Mouse (Mus musculus) stomach, adult 2 months (tissue): Measurements from ENCODE around the gene Gm10228. TPM values are rescaled to one million over a fixed set of nuclear protein-coding genes. Genes with fewer than 3 reads are reported as not detected.

Experiments
- polyA plus RNA-seq: library from polyadenylated mRNA; depleted of rRNA; stranded (reverse); fragments of >200 nt; gene quantifications from 2 replicates; pipeline ENCODE4 v1.2.3, GENCODE M21; 2012; rRNA removed

Gm10228 gene
- polyA plus RNA-seq: not detected in 2 replicates

GRCm38 (mm10) chr16:89041372-89041771, at the start of gene Gm10228:
Gene Gm10228, minus strand, starts transcription at chr16:89041472.

GRCm38 (mm10) chr16:89063902-89064301, 22.6 kb upstream of the Gm10228 start, which contains the start of gene 1110025L11Rik:
Gene 1110025L11Rik, minus strand, starts transcription at chr16:89064002.

GRCm38 (mm10) chr16:89047783-89048182, 6.5 kb upstream of the Gm10228 start, which contains the start of gene Krtap6-5:
Gene Krtap6-5, minus strand, starts transcription at chr16:89047883.

GRCm38 (mm10) chr16:89031399-89031798, 9.9 kb downstream of the Gm10228 start, which contains the start of gene Krtap6-1:
Gene Krtap6-1, plus strand, starts transcription at chr16:89031699.

GRCm38 (mm10) chr16:89014984-89015383, 26.3 kb downstream of the Gm10228 start, which contains the start of gene Gm10229:
Gene Gm10229, plus strand, starts transcription at chr16:89015284.

GRCm38 (mm10) chr16:89010659-89011058, 30.6 kb downstream of the Gm10228 start, which contains the start of gene Krtap22-2:
Gene Krtap22-2, minus strand, starts transcription at chr16:89010759.

Other genes starting within 250 kb of the Gm10228 start
- gene Gm20741, start 229.3 kb downstream of the Gm10228 start, polyA plus RNA-seq: not detected in 2 replicates
- not detected in 2 replicates for gene Krtap15, start 221.3 kb downstream of the Gm10228 start, polyA plus RNA-seq
- not detected in 2 replicates for gene Krtap14, start 215.3 kb downstream of the Gm10228 start, polyA plus RNA-seq
- not detected in 2 replicates for gene Krtap19-1, start 172.1 kb downstream of the Gm10228 start, polyA plus RNA-seq
- gene Krtap19-2, start 167.2 kb downstream of the Gm10228 start, polyA plus RNA-seq: not detected in 2 replicates
- gene Krtap19-3, start 163.4 kb downstream of the Gm10228 start, polyA plus RNA-seq: not detected in 2 replicates
- gene Krtap19-4, start 156.4 kb downstream of the Gm10228 start, polyA plus RNA-seq: not detected in 2 replicates
- not detected in 2 replicates for gene Krtap19-5, start 145.0 kb downstream of the Gm10228 start, polyA plus RNA-seq
- not detected in 2 replicates for gene Krtap19-9b, start 109.2 kb downstream of the Gm10228 start, polyA plus RNA-seq
- not detected in 2 replicates for gene Krtap16-3, start 78.6 kb downstream of the Gm10228 start, polyA plus RNA-seq
- gene Krtap22-2, start 30.7 kb downstream of the Gm10228 start, polyA plus RNA-seq: not detected in 2 replicates
- not detected in 2 replicates for gene Gm10229, start 26.2 kb downstream of the Gm10228 start, polyA plus RNA-seq
- not detected in 2 replicates for gene Krtap6-1, start 9.8 kb downstream of the Gm10228 start, polyA plus RNA-seq
- not detected in 2 replicates for gene Krtap6-5, start 6.4 kb upstream of the Gm10228 start, polyA plus RNA-seq
- gene 1110025L11Rik, start 22.5 kb upstream of the Gm10228 start, polyA plus RNA-seq: not detected in 2 replicates
- gene Krtap6-3, start 42.5 kb upstream of the Gm10228 start, polyA plus RNA-seq: not detected in 2 replicates
- not detected in 2 replicates for gene Gm6358, start 99.4 kb upstream of the Gm10228 start, polyA plus RNA-seq
- not detected in 2 replicates for gene Gm10061, start 109.6 kb upstream of the Gm10228 start, polyA plus RNA-seq
- not detected in 2 replicates for gene Gm9789, start 116.5 kb upstream of the Gm10228 start, polyA plus RNA-seq
- not detected in 2 replicates for gene Gm7735, start 128.0 kb upstream of the Gm10228 start, polyA plus RNA-seq
- gene 1110057P08Rik, start 133.3 kb upstream of the Gm10228 start, polyA plus RNA-seq: not detected in 2 replicates
- not detected in 2 replicates for gene Krtap20-2, start 164.4 kb upstream of the Gm10228 start, polyA plus RNA-seq